Mouse (Mus musculus) erythroblast, adult 5-6 weeks (primary cell): Measurements from ENCODE around the gene Spaca3. TPM values are rescaled to one million over a fixed set of nuclear protein-coding genes. Genes with fewer than 3 reads are reported as not detected.

Experiments used
- ATAC-seq: replicated peaks from 2 replicates; pipeline ENCODE4 v1.8.0; 2016; ENCODE audit warnings: moderate number of reproducible peaks, mild to moderate bottlenecking, moderate TSS enrichment, inconsistent platforms; ENCODE audit not compliant: poor library complexity, low FRiP score, severe bottlenecking
- total RNA-seq, 2 experiments: library from RNA; stranded (forward) in 1 of 2; stranded (reverse) in 1 of 2; fragments of 150-400 nt in 1 of 2; fragments of 200-764, 138-1000 nt in 1 of 2; gene quantifications; 2 replicates each; pipeline versions ENCODE4 v1.2.3 to v1.2.4; 2015 to 2017; ENCODE audit warnings: low replicate concordance in 2 of 2

Gene Spaca3
- total RNA-seq, 2 experiments from 2014 or later: not detected

GRCm38 (mm10) chr11:80856827-80857226, 1.3 kb upstream of the Spaca3 start:
- ATAC-seq: no peak

GRCm38 (mm10) chr11:80862941-80863340, 4.8 kb downstream of the Spaca3 start:
- no peak for ATAC-seq

DNA sequence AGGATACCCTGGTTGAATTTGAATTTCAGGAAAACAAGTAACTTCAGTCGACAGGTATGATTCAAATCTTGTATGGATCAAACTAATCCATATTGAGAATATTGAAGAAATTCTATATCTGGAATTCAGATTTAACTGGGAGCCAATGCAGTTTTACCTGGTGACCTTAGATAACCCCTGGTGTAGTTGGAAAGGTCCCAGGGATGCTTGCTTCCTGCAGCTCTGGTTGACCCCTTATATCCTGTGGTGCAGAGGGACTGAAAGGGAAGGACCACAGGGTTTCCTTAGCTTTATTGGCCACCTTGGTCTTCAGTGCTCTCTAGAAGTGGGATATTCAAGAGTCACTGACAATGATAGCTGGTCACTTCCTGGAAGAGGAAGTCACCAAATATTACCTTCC, 9.9 kb downstream of the Spaca3 start:
- ATAC-seq: no peak

- peak; percentile 80 for ATAC-seq
Observed at GRCm38 (mm10) chr11:80872509-80873474, 14.6 kb downstream of the Spaca3 start.

- ATAC-seq: no peak
Observed at GRCm38 (mm10) chr11:80877131-80877651, 19.0 kb downstream of the Spaca3 start.

DNA sequence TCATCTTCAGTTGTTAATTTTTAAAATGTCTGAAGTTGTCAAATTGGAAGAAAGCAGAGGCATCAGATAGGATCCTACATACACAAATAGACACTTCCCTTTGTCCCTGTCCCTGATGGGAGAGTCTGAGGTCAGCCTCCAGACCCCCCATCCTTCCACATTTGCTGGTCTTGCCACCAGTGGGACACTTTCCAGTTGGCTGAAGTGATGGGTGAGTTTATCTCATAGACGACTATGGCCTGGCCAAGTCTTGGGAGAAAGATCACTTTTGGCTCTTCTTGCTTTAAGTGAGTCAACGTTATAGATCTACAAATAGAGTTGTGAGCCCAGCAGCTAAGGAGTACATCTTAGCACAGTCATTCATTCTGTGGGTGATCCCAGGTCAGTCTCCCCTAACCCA, 19.9 kb downstream of the Spaca3 start:
- no peak for ATAC-seq

- ATAC-seq: no peak
Observed at GRCm38 (mm10) chr11:80882229-80882810, 24.2 kb downstream of the Spaca3 start.

- no peak for ATAC-seq
Observed at GRCm38 (mm10) chr11:80884521-80885231, 26.5 kb downstream of the Spaca3 start.

DNA sequence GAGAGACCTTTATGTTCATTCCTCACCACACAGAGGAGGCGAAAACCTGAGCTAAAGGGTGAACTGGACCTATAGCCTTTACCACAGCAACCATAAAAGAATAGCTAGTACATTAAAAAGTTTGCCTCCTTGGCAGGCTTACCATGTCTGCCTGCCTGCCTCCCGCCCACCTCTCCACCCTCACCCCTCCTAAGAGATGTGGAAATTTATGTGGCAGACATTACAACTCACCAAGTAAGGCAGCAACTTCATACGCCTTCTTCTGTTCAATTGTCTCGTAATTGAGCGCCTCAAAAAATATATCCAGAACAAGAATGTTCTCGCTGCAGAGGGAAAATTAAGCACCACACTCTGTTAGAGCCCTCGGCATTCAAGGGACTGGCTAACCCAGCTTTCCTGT, 28.2 kb downstream of the Spaca3 start:
- no peak for ATAC-seq

DNA sequence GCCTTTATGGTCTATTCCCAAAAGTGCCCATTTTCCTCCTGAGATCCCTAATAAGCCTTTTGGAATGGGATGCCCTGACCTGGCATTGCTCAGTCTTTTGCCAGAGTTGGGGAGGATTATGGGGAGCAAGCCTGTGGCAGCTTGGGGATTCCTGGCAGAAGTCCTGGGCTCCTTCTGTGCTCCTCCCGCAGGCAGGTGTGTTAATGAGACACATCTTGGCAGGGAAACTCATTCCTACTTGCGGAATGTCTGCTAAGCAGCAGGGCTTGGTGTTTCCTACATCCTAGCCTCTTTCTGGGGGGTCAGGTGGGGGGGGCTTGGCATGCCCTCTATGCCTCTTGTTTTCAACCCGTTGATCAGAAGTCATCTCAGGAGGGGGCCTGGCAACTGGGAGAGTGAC, 28.9 kb downstream of the Spaca3 start:
- ATAC-seq: no peak

DNA sequence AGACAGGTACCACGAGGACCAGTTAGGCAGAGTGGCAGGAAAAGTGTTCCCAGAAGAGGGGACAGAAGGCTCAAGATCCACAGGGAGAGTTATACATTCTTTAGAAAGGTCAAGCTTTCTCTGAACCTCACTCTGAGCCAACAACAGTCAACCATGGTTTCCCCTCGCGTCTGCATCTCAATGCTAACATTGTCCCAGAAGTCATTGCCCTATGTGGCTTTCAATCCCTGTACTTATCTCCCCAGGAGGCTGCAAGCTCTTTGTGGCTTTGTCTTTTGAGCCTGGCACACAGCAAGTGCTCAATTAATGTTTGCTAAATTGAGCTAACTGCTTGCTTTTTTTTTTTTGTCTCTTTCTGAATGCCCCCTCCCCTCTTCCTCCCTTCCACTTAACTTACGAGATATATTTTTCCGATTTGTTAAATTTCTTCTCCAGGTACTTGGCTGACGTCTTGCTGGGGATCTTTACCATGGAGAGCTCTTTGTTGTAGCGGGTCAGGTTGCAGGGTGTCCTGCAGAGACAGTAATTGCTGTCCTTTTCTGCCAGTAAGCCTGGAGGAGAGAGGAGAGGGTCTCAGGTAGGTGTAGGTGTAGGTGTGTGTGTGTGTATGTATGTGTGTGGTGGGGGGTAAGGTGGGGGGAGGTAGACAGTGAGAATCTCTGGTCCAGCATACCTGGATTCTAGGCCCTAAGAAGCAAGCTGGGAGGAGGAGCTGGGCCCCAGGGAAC, 31.3 kb downstream of the Spaca3 start:
- no peak for ATAC-seq

DNA sequence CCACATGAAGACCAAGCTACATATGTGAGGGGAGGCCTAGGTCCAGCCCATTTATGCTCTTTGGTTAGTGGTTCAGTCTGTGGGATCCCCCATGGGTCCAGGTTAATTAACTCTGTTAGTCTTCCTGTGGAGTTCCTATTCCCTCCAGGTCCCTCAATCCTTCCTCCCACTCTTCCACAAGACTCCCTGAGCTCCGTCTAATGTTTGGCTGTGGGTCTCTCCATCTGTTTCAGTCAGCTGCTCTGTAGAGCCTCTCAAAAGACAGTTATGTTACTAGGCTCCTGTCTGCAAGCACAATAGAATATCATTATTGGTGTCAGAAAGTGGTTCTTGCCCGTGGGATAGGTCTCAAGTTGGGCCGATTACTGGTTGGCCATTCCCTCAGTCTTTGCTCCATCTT, 37.7 kb downstream of the Spaca3 start:
- ATAC-seq: no peak

DNA sequence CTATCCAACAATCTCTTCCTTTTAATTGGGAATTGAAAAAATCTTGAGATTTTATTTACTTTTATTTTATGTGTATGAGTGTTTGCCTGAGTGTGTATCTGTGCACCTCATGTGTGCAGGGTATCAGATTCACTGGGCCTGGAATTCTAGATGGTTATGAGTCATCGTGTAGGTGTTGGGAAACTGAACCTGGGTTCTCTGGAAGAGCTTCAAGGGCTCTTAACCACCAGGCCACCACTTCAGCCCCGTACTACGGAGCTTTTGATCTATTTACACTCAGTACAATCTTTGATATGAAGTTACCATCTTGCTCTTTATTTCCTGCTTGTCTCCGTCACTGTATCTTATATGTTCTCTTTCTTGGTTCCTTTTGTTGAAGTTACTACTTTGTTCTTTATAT, 42.4 kb downstream of the Spaca3 start:
- ATAC-seq: no peak

GRCm38 (mm10) chr11:80902664-80903063, 44.5 kb downstream of the Spaca3 start:
- ATAC-seq: no peak

- ATAC-seq: no peak
Observed at GRCm38 (mm10) chr11:80903426-80903825, 45.3 kb downstream of the Spaca3 start.

DNA sequence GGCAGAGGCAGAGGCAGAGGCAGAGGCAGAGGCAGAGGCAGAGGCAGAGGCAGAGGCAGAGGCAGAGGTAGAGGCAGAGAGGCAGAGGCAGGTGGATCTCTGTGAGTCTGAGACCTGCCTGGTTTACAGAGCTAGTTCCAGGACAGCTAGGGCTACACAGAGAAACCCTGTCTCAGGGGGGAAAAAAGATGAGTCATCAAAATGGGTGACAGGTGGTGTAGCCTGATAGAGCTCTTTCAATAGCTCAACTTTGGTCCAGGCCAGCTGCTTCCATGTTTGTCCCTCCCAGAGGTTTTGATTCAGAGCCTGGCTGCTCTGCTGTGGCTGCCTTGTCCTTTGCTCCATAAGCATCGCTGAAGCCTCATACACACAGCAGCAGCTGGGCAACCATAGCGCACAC, 46.4 kb downstream of the Spaca3 start:
- ATAC-seq: no peak

- ATAC-seq: 0 out of 2 replicates have a peak, but pooled peaks have one; percentile 44
Observed at GRCm38 (mm10) chr11:80906456-80906855, 48.3 kb downstream of the Spaca3 start.

DNA sequence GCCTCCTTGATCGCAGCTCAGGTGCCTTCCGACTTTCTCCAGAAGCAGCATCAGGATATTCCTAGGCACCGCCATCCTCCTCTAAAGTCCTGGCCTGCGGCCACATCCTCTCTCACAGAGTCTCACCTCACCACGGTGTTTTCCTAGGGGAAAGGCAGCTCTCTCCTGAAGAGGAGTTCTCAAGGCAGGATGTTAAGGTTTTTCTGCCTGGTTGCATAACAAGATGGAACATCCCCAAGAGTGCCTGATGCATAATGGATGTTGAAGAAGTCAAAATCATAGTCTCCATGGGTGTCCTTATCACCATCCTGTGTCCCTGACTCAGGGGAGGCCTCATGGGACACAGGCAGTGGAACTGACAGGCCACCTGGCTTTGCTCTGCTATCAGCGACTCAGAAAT, 49.7 kb downstream of the Spaca3 start:
- no peak for ATAC-seq

DNA sequence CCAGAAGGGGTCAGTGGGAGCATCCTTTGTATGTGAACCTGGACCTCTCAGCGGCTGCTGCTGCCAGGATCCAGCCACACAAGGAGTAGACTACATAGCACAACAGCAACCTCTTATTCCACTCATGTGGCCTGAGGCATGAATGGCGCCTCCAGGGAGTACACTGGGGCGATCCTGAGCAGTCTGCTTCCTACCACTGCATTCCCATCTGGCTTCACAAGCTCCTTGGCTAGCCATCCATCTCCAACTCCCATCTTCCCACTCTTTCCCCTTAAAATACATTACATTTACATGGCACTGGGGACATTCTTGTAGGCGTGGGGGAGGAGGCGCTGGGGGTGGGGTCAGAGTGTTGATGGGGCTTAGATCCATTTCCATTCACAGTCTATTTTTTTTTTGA, 54.6 kb downstream of the Spaca3 start:
- no peak for ATAC-seq
